Mouse (Mus musculus): Measurements from ENCODE around the gene Agap3. TPM values are rescaled to one million over a fixed set of nuclear protein-coding genes. Genes with fewer than 3 reads are reported as not detected.

Agap3 gene
- polyA plus RNA-seq (2014; fragmentation: Nextera tagmentation; extraction: Ambion mirVana) = 25.3 and 25.6 TPM in 2 replicates

DNA sequence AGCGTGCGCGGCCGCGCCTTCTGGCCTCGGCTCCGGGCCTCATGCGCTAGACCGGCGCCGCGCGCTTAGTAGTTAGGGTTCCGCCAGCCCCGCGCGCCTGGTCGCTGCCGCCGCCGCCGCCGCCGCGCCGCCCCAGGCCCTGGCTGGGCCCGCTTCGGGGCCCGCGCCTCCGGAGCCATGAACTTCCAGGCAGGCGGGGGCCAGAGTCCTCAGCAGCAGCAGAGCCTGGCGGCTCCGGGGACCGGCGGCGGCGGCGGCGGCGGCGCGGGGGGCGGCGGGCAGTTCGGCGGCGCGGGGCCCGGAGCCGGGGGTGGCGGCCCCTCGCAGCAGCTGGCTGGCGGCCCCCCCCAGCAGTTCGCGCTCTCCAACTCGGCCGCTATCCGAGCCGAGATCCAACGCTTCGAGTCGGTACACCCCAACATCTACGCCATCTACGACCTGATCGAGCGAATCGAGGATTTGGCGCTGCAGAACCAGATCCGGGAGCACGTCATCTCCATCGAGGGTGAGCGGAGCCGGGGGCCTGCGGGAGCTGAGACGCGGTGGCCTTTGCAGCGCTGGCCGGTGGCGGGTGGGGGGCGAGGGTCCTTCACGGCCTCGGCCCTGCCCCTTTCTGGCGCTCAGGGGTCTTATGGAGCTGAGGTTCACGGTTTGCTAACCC, at the start of gene Agap3:
TSS of gene Agap3 (plus strand) at position 148 of the 661 bp plus-strand sequence.
- Histone ChIP-seq H3K27me3 (ENCODE audit: control insufficient read depth, insufficient read depth, low read length) (no peaks in the 10 kb centered on the region), H3K9ac (replicated peaks; ENCODE audit: low read depth, low read length) (peak within 1 kb of the TSS; percentile 96), H3K4me3 (ENCODE audit: low read depth, low read length) (peak within 1 kb of the TSS; percentile 87), H3K27ac (ENCODE audit: low read length) (peak within 1 kb of the TSS; percentile 89), H3K4me2 (replicated peaks; ENCODE audit: low read depth, low read length) (peak within 1 kb of the TSS; percentile 88), H3K9me3 (ENCODE audit: control insufficient read depth, low read depth, low read length) (no peaks in the 10 kb centered on the region), H3K36me3 (ENCODE audit: control insufficient read depth, insufficient read depth, low read length) (no peaks in the 10 kb centered on the region), H3K4me1 (ENCODE audit: control insufficient read depth, insufficient read depth, low read length) (peaks cover 48% of the 10 kb centered on the region)
- under 1% methylated on average over 74 of the region's 85 CpGs for WGBS
- ATAC-seq (ENCODE audit: insufficient number of reproducible peaks, insufficient read depth, low FRiP score, low read depth) = peak; percentile 1

- Histone ChIP-seq H3K27me3 (ENCODE audit: control insufficient read depth, insufficient read depth, low read length) (no peaks in the 10 kb centered on the region), H3K9me3 (ENCODE audit: control insufficient read depth, low read depth, low read length) (no peaks in the 10 kb centered on the region), H3K4me2 (replicated peaks; ENCODE audit: low read depth, low read length) (no peak overlapping the region), H3K4me1 (ENCODE audit: control insufficient read depth, insufficient read depth, low read length) (no peaks in the 10 kb centered on the region), H3K9ac (replicated peaks; ENCODE audit: low read depth, low read length) (no peak overlapping the region), H3K4me3 (ENCODE audit: low read depth, low read length) (no peak overlapping the region), H3K27ac (ENCODE audit: low read length) (no peak overlapping the region), H3K36me3 (ENCODE audit: control insufficient read depth, insufficient read depth, low read length) (peaks cover 26% of the 10 kb centered on the region)
- WGBS = 86% methylated on average over 6 of the region's 6 CpGs
- no peak for ATAC-seq (ENCODE audit: insufficient number of reproducible peaks, insufficient read depth, low FRiP score, low read depth)
These were observed 47.2 kb upstream of the Agap3 start for GRCm38 (mm10) chr5:24404594-24405360.

GRCm38 (mm10) chr5:24405389-24405876, 46.5 kb upstream of the Agap3 start:
- H3K4me2 ChIP-seq (replicated peaks; ENCODE audit: low read depth, low read length) = no peak overlapping the region
- no peaks in the 10 kb centered on the region for H3K27me3 ChIP-seq (ENCODE audit: control insufficient read depth, insufficient read depth, low read length)
- no peaks in the 10 kb centered on the region for H3K9me3 ChIP-seq (ENCODE audit: control insufficient read depth, low read depth, low read length)
- peaks cover 23% of the 10 kb centered on the region for H3K36me3 ChIP-seq (ENCODE audit: control insufficient read depth, insufficient read depth, low read length)
- no peaks in the 10 kb centered on the region for H3K4me1 ChIP-seq (ENCODE audit: control insufficient read depth, insufficient read depth, low read length)
- WGBS = 70% methylated on average over 3 of the region's 3 CpGs
- no peak overlapping the region for H3K4me3 ChIP-seq (ENCODE audit: low read depth, low read length)
- no peak overlapping the region for H3K27ac ChIP-seq (ENCODE audit: low read length)
- ATAC-seq (ENCODE audit: insufficient number of reproducible peaks, insufficient read depth, low FRiP score, low read depth) = no peak
- no peak overlapping the region for H3K9ac ChIP-seq (replicated peaks; ENCODE audit: low read depth, low read length)

DNA sequence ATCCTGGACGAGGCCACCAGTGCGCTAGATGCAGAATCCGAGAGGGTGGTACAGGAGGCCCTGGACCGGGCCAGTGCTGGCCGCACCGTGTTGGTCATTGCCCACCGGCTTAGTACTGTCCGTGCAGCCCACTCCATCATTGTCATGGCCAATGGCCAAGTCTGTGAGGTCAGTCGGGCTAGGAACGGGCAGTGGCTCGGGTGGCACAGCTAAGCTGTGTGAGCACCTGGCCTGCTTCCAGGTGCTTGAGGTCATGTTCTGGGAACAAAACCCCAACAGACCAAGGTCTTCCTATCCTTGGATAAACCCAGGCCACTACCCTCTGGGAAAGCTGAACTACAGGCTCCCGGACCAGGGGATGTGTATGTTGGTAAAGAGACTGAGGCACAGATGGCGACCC, 43.3 kb upstream of the Agap3 start:
- Histone ChIP-seq H3K9me3 (ENCODE audit: control insufficient read depth, low read depth, low read length) (no peaks in the 10 kb centered on the region), H3K4me1 (ENCODE audit: control insufficient read depth, insufficient read depth, low read length) (no peaks in the 10 kb centered on the region), H3K9ac (replicated peaks; ENCODE audit: low read depth, low read length) (no peak overlapping the region), H3K27me3 (ENCODE audit: control insufficient read depth, insufficient read depth, low read length) (no peaks in the 10 kb centered on the region), H3K36me3 (ENCODE audit: control insufficient read depth, insufficient read depth, low read length) (peaks cover 13% of the 10 kb centered on the region), H3K4me2 (replicated peaks; ENCODE audit: low read depth, low read length) (no peak overlapping the region), H3K27ac (ENCODE audit: low read length) (no peak overlapping the region), H3K4me3 (ENCODE audit: low read depth, low read length) (no peak overlapping the region)
- 85% methylated on average over 13 of the region's 13 CpGs for WGBS
- no peak for ATAC-seq (ENCODE audit: insufficient number of reproducible peaks, insufficient read depth, low FRiP score, low read depth)

DNA sequence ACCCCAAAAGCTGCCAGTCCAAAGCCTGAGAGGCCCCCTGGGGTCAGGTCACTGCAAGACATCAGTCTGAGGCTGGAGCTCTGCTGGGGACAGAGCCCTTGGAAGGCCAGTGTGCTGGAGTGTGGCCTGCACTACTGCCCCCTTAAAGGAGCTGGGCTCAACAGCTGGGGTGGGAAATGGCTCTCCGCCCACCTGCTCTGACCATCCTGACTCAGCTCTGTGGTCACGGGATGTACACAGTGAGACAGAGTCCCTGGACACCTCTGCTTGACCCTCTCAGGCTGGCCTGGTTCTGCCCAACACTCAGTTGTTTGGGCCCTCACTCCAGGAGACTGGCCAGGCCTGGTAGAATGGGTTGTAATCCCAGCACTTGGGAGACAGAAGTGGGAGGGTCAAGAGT, 42.5 kb upstream of the Agap3 start:
- peaks cover 13% of the 10 kb centered on the region for H3K36me3 ChIP-seq (ENCODE audit: control insufficient read depth, insufficient read depth, low read length)
- no peaks in the 10 kb centered on the region for H3K27me3 ChIP-seq (ENCODE audit: control insufficient read depth, insufficient read depth, low read length)
- no peak for ATAC-seq (ENCODE audit: insufficient number of reproducible peaks, insufficient read depth, low FRiP score, low read depth)
- H3K4me2 ChIP-seq (replicated peaks; ENCODE audit: low read depth, low read length) = no peak overlapping the region
- WGBS = 77% methylated on average over 2 of the region's 2 CpGs
- no peak overlapping the region for H3K4me3 ChIP-seq (ENCODE audit: low read depth, low read length)
- no peak overlapping the region for H3K27ac ChIP-seq (ENCODE audit: low read length)
- no peaks in the 10 kb centered on the region for H3K4me1 ChIP-seq (ENCODE audit: control insufficient read depth, insufficient read depth, low read length)
- no peak overlapping the region for H3K9ac ChIP-seq (replicated peaks; ENCODE audit: low read depth, low read length)
- H3K9me3 ChIP-seq (ENCODE audit: control insufficient read depth, low read depth, low read length) = no peaks in the 10 kb centered on the region

GRCm38 (mm10) chr5:24412063-24412462, 39.9 kb upstream of the Agap3 start:
- no peak overlapping the region for H3K9ac ChIP-seq (replicated peaks; ENCODE audit: low read depth, low read length)
- 79% methylated on average over 2 of the region's 2 CpGs for WGBS
- no peak overlapping the region for H3K4me3 ChIP-seq (ENCODE audit: low read depth, low read length)
- peaks cover 4% of the 10 kb centered on the region for H3K36me3 ChIP-seq (ENCODE audit: control insufficient read depth, insufficient read depth, low read length)
- no peaks in the 10 kb centered on the region for H3K27me3 ChIP-seq (ENCODE audit: control insufficient read depth, insufficient read depth, low read length)
- H3K4me2 ChIP-seq (replicated peaks; ENCODE audit: low read depth, low read length) = no peak overlapping the region
- 0 out of 2 replicates have a peak, but pooled peaks cover 3% of the 10 kb centered on the region for H3K4me1 ChIP-seq (ENCODE audit: control insufficient read depth, insufficient read depth, low read length)
- no peaks in the 10 kb centered on the region for H3K9me3 ChIP-seq (ENCODE audit: control insufficient read depth, low read depth, low read length)
- no peak for ATAC-seq (ENCODE audit: insufficient number of reproducible peaks, insufficient read depth, low FRiP score, low read depth)
- no peak overlapping the region for H3K27ac ChIP-seq (ENCODE audit: low read length)

- Histone ChIP-seq H3K9ac (replicated peaks; ENCODE audit: low read depth, low read length) (no peak within 1 kb of the TSS; the same call in 1 of the 2 replicates), H3K27me3 (ENCODE audit: control insufficient read depth, insufficient read depth, low read length) (no peaks in the 10 kb centered on the region), H3K9me3 (ENCODE audit: control insufficient read depth, low read depth, low read length) (no peaks in the 10 kb centered on the region), H3K27ac (ENCODE audit: low read length) (no peak within 1 kb of the TSS), H3K4me1 (ENCODE audit: control insufficient read depth, insufficient read depth, low read length) (0 out of 2 replicates have a peak, but pooled peaks cover 3% of the 10 kb centered on the region), H3K4me2 (replicated peaks; ENCODE audit: low read depth, low read length) (no peak within 1 kb of the TSS), H3K36me3 (ENCODE audit: control insufficient read depth, insufficient read depth, low read length) (no peaks in the 10 kb centered on the region; the same call in 1 of the 2 replicates), H3K4me3 (ENCODE audit: low read depth, low read length) (no peak within 1 kb of the TSS)
- no peak for ATAC-seq (ENCODE audit: insufficient number of reproducible peaks, insufficient read depth, low FRiP score, low read depth)
- WGBS = 46% methylated on average over 11 of the region's 11 CpGs
These were observed 38.8 kb upstream of the Agap3 start, which contains the start of gene Asic3 for GRCm38 (mm10) chr5:24413042-24413693. Gene Asic3, plus strand, starts transcription at chr5:24413392.

- Histone ChIP-seq H3K27me3 (ENCODE audit: control insufficient read depth, insufficient read depth, low read length) (no peaks in the 10 kb centered on the region), H3K4me3 (ENCODE audit: low read depth, low read length) (no peak overlapping the region), H3K9ac (replicated peaks; ENCODE audit: low read depth, low read length) (no peak overlapping the region), H3K9me3 (ENCODE audit: control insufficient read depth, low read depth, low read length) (no peaks in the 10 kb centered on the region), H3K4me1 (ENCODE audit: control insufficient read depth, insufficient read depth, low read length) (0 out of 2 replicates have a peak, but pooled peaks cover 3% of the 10 kb centered on the region), H3K36me3 (ENCODE audit: control insufficient read depth, insufficient read depth, low read length) (peaks cover under 1% of the 10 kb centered on the region; the same call in 1 of the 2 replicates), H3K4me2 (replicated peaks; ENCODE audit: low read depth, low read length) (no peak overlapping the region), H3K27ac (ENCODE audit: low read length) (no peak overlapping the region)
- ATAC-seq (ENCODE audit: insufficient number of reproducible peaks, insufficient read depth, low FRiP score, low read depth) = no peak
- 77% methylated on average over 13 of the region's 13 CpGs for WGBS
These were observed 38.0 kb upstream of the Agap3 start for GRCm38 (mm10) chr5:24413938-24414337.

All from stomach, embryonic 14.5 days (tissue).